Mouse (Mus musculus): Measurements from ENCODE around the gene S1pr1.

DNA sequence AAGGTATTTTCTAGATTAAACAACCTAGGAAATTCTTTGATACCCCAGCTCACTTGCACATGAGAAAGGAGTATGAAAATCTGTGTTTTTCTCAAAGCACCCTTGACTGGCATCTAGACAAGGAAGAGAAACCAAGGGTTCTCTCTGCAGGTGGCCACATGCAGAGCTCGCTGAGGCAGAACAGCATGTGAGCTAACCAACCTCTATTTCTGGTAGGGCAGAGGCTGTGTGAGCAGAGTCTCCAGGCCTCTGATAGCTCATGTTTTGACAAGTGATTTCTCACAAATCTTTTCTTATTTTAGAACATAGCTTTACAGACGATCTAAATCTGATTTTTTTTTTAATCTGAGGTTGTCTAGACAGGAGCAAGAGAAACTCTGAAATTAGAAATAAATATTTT is 12.8 kb downstream of the S1pr1 start:
- TF ChIP-seq REST (IDR thresholded peaks at IDR 0.05; ENCODE audit: insufficient read depth, insufficient read length) (no peak), POLR2A (IDR thresholded peaks at IDR 0.05; ENCODE audit: insufficient read length, low read depth) (no peak), MAX (IDR thresholded peaks at IDR 0.05; ENCODE audit: low read depth) (no peak), E2F4 (IDR thresholded peaks at IDR 0.05; ENCODE audit: insufficient read depth) (no peak), CEBPB (IDR thresholded peaks at IDR 0.05; ENCODE audit: insufficient read depth, poor library complexity, severe bottlenecking) (no peak), TCF3 (IDR thresholded peaks at IDR 0.05; ENCODE audit: insufficient read length, low read depth) (no peak), USF1 (IDR thresholded peaks at IDR 0.05; ENCODE audit: low read depth) (no peak), TCF12 (IDR thresholded peaks at IDR 0.05; ENCODE audit: insufficient read depth, poor library complexity, severe bottlenecking) (no peak), MYOG (IDR thresholded peaks at IDR 0.05; ENCODE audit: control insufficient read depth in 1 of 3, insufficient read depth in 1 of 3, insufficient read length in 2 of 3, low read depth in 2 of 3) (no peak)
